Mouse (Mus musculus): ENCODE measurements around the gene Hbs1l. TPM values are rescaled to one million over a fixed set of nuclear protein-coding genes. Genes with fewer than 3 reads are reported as not detected.

The Hbs1l gene
- polyA plus RNA-seq, 1 experiment, result 73.6 TPM

DNA sequence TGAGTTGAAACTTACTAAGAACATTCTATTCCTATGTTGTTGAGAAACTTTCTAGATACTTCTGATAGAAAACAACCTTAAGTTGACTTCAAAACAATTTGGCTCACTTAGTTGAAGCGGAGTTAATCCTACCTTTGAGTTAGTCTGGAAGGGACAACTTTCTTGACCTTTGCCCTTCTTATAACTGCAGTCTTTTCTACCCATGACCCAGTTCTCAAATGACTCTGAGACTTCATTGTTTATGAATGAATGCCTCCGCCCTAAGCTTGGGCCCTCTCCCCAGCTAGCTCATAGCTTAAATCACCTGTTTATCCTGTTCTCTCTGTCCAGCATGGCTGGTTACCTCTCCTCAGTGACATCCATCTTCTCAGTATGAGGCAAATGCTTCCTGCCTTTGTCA lies 73.8 kb downstream of the Hbs1l start:
- TF ChIP-seq CTCF (IDR thresholded peaks at IDR 0.05; ENCODE audit: borderline replicate concordance, insufficient read depth, low read length), result no peak
- Histone ChIP-seq H3K4me3 (ENCODE audit: insufficient read depth, low read length) (no peak overlapping the region), H3K4me1 (ENCODE audit: control insufficient read depth, insufficient read depth, low read length) (no peaks in the 10 kb centered on the region), H3K27ac (ENCODE audit: insufficient read depth, low read length) (no peak overlapping the region)

DNA sequence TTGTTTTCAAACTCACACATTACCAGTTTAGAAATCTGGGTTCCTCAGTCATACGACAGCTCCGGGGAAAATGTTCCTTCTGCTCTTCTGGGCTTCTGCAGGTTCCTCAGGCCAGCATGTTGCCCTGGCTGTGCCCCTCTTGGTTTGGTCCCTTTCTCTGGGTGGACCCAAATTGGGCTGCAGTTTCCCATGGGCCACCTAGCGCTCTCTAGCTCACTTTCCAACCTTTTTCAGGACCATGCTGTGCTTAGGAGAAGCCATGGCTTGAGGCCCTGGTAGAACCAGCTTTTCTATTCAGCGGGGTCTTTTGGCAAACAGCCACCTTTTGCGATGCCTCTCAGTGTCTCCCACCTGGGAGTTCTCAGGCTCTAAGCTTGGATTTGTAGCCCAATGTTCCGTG lies 76.5 kb downstream of the Hbs1l start:
- no peaks in the 10 kb centered on the region for H3K4me1 ChIP-seq (ENCODE audit: control insufficient read depth, insufficient read depth, low read length)
- TF ChIP-seq POLR2A (IDR thresholded peaks at IDR 0.05; ENCODE audit: low read depth, low read length) (no peak), CTCF (IDR thresholded peaks at IDR 0.05; ENCODE audit: borderline replicate concordance, insufficient read depth, low read length) (no peak)
- H3K27ac ChIP-seq (ENCODE audit: insufficient read depth, low read length), result no peak overlapping the region
- no peak overlapping the region for H3K4me3 ChIP-seq (ENCODE audit: insufficient read depth, low read length)

DNA sequence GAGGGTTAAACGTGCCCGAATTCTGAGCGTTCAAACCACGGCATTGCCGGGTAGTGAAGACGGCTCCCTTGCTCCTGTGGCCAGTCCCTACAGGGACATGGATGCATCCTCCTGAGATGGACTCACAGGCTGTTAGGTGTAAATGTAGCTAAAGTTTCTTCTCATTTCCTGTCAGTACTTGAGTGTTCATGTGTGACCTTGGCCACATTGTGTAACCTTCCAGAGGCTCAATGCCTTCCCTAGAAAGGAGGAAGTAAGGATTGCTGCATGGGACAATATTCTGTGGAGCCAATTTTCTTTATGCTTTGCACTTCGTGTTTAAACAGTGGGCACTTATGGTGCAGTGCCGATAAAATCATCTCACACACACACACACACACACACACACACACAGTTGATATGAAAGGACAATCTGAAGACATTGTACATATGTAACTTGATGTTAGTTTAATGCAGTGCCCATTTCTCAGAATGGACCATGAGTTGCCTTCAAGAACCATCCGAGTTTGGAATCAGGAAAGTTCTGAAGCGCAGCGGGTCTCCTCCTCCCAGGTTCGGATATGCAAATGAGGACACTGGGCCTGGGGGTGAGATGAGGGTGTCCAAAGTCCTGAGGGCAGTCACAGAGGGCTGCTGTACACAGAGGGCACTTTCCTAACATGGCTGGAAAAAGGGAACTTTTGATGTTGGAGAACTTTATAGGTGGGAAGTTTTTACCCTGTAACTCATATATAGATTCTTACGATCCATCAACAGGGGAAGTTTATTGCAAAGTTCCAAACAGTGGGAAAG lies 81.1 kb downstream of the Hbs1l start, which contains the start of gene Aldh8a1:
Gene Aldh8a1, plus strand, starts transcription at position 610 of the 792 bp plus-strand sequence.
- H3K4me1 ChIP-seq (ENCODE audit: control insufficient read depth, insufficient read depth, low read length), result no peaks in the 10 kb centered on the region
- TF ChIP-seq POLR2A (IDR thresholded peaks at IDR 0.05; ENCODE audit: low read depth, low read length) (no peak), CTCF (IDR thresholded peaks at IDR 0.05; ENCODE audit: borderline replicate concordance, insufficient read depth, low read length) (no peak)
- no peak within 1 kb of the TSS for H3K27ac ChIP-seq (ENCODE audit: insufficient read depth, low read length)
- no peak within 1 kb of the TSS for H3K4me3 ChIP-seq (ENCODE audit: insufficient read depth, low read length)

DNA sequence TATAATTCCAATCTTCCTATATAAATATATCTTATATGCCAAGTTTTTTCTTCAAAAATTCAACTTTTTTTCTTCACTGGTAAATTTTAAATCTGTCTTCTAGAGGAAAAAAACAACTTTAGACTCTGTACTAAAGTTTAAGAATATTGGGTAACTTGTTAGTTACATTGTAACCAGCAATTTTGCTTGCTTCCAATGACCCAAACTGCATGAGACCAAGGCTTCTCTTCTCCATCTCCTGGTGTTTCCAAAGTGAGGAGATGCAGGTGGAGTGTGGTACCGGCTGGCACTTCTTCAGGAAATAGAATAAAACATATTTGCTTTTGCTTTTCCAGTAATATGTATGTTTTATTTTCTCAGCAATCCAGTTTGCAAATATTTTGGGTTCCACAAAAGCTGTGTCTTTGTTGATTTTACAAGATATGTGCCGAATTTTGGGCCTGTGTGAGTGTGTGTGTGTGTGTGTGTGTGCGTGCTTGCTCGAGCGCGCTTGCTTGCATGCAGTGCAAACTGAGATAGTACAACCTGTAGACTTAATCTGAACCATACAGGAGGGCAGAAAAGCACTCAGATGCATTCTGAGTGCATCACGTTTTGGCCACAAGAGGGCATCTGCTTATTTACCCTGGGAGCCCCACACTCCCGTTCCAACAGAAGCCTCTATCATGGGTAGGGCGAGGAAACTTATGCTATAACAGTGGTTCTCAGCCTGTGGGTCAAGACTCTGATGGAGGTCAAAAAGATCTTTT lies 82.6 kb downstream of the Hbs1l start:
- no peaks in the 10 kb centered on the region for H3K4me1 ChIP-seq (ENCODE audit: control insufficient read depth, insufficient read depth, low read length)
- TF ChIP-seq POLR2A (IDR thresholded peaks at IDR 0.05; ENCODE audit: low read depth, low read length) (no peak), CTCF (IDR thresholded peaks at IDR 0.05; ENCODE audit: borderline replicate concordance, insufficient read depth, low read length) (peak; percentile 23; the same call in 1 of the 2 replicates)
- H3K4me3 ChIP-seq (ENCODE audit: insufficient read depth, low read length), result no peak overlapping the region
- no peak overlapping the region for H3K27ac ChIP-seq (ENCODE audit: insufficient read depth, low read length)

DNA sequence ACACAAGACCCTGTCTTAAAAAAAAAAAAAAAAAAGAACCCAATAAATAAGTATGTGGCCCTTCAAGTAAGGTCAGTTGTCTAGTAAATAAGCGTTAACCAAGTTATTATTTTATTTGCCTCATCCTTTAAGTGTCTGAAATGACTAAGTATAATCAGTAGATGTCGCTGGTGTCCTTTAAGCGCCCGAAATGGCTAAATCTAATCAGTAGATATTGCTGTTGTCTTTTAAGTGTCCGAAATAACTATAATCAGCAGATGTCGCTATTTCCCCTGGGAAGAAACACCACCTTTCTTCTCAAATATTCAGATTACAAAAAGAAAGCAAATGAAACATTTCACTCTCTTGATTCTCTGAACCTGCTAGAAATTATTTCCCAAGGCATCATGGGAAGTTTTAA lies 87.1 kb downstream of the Hbs1l start:
- Histone ChIP-seq H3K4me3 (ENCODE audit: insufficient read depth, low read length) (no peak overlapping the region), H3K27ac (ENCODE audit: insufficient read depth, low read length) (no peak overlapping the region), H3K4me1 (ENCODE audit: control insufficient read depth, insufficient read depth, low read length) (peaks cover 6% of the 10 kb centered on the region; the same call in 1 of the 2 replicates)
- no peak for TF ChIP-seq POLR2A (IDR thresholded peaks at IDR 0.05; ENCODE audit: low read depth, low read length)
- no peak for TF ChIP-seq CTCF (IDR thresholded peaks at IDR 0.05; ENCODE audit: borderline replicate concordance, insufficient read depth, low read length)

DNA sequence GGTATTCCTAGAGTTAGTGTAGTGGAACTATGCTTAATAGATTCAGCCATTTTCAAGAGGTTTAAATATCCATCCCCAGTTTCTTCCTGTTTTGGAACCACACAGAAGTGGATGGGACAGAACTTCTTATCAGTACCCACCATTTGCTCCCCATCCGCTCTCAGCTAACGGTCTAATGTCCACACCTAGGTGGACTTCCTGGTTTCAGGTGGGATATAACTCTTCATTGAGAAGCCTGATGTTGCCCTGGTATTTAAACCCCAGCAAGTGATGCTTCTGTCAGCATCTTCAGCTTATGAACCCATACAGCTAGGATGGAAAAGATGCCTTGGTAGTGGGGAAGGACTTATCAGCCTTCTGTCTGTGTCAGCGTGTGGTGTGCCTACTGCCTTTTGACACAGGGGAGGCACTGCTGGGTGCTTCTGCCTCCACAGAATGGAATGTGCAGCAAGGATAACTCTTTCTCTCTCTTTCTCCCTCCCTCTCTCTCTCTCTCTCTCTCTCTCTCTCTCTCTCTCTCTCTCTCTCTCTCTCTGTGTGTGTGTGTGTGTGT lies 89.4 kb downstream of the Hbs1l start:
- Histone ChIP-seq H3K4me1 (ENCODE audit: control insufficient read depth, insufficient read depth, low read length) (peaks cover 6% of the 10 kb centered on the region; the same call in 1 of the 2 replicates), H3K4me3 (ENCODE audit: insufficient read depth, low read length) (no peak overlapping the region), H3K27ac (ENCODE audit: insufficient read depth, low read length) (no peak overlapping the region)
- TF ChIP-seq POLR2A (IDR thresholded peaks at IDR 0.05; ENCODE audit: low read depth, low read length) (no peak), CTCF (IDR thresholded peaks at IDR 0.05; ENCODE audit: borderline replicate concordance, insufficient read depth, low read length) (no peak)

DNA sequence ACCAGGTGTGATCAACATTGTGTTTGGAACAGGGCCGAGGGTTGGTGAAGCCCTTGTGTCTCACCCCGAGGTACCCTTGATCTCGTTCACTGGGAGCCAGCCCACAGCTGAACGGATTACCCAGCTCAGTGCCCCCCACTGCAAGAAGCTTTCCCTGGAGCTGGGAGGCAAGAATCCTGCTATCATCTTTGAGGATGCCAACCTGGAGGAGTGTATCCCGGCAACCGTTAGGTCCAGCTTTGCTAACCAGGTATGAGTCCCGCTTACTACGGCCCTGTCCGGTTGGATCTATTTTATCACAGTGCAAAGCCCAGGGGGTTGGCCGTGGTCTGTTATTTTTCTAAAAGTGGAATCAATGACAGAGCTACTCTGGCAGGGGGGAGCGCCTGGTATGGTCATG lies 93.3 kb downstream of the Hbs1l start:
- Histone ChIP-seq H3K4me3 (ENCODE audit: insufficient read depth, low read length) (no peak overlapping the region), H3K4me1 (ENCODE audit: control insufficient read depth, insufficient read depth, low read length) (peaks cover 6% of the 10 kb centered on the region; the same call in 1 of the 2 replicates), H3K27ac (ENCODE audit: insufficient read depth, low read length) (no peak overlapping the region)
- TF ChIP-seq POLR2A (IDR thresholded peaks at IDR 0.05; ENCODE audit: low read depth, low read length) (no peak), CTCF (IDR thresholded peaks at IDR 0.05; ENCODE audit: borderline replicate concordance, insufficient read depth, low read length) (no peak)

DNA sequence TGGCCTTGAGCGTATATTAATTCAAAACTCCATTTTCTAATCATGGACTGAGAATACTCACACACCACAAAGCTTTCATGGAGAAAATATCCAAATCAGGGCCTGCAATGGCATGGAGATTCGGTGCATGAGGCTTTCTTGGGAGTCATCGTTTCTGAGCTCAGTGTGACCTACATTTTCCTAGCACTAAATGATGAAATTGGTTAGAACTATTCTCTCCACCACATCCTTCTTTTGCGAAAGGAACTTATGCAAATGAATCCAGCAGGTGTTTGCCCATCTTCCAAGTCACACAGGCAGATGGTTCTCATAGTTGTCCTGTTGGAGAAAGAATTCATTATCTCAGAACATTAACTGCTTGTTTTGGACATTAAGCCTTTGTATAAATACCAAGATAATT lies 94.7 kb downstream of the Hbs1l start:
- peaks cover 3% of the 10 kb centered on the region; the same call in 1 of the 2 replicates for H3K4me1 ChIP-seq (ENCODE audit: control insufficient read depth, insufficient read depth, low read length)
- no peak for TF ChIP-seq CTCF (IDR thresholded peaks at IDR 0.05; ENCODE audit: borderline replicate concordance, insufficient read depth, low read length)
- no peak for TF ChIP-seq POLR2A (IDR thresholded peaks at IDR 0.05; ENCODE audit: low read depth, low read length)
- H3K27ac ChIP-seq (ENCODE audit: insufficient read depth, low read length), result no peak overlapping the region
- no peak overlapping the region for H3K4me3 ChIP-seq (ENCODE audit: insufficient read depth, low read length)

DNA sequence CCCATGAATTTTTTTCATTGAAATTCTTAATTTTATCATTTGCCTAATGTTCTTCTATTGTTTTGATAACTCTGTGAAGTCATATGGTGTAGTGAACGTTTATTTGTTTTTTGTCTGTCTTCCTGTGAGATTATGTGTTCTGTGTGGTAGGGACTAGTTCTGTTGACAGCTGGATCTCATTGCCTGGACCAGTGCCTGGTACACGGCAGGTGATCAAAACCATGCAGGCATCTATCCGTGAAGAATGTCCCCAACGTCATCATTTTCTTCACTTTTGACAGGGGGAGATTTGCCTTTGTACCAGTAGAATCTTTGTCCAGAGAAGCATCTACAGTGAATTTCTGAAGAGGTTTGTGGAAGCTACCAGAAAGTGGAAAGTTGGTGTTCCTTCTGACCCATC lies 95.5 kb downstream of the Hbs1l start:
- TF ChIP-seq CTCF (IDR thresholded peaks at IDR 0.05; ENCODE audit: borderline replicate concordance, insufficient read depth, low read length), result no peak
- TF ChIP-seq POLR2A (IDR thresholded peaks at IDR 0.05; ENCODE audit: low read depth, low read length), result no peak
- H3K4me3 ChIP-seq (ENCODE audit: insufficient read depth, low read length), result no peak overlapping the region
- H3K27ac ChIP-seq (ENCODE audit: insufficient read depth, low read length), result no peak overlapping the region
- H3K4me1 ChIP-seq (ENCODE audit: control insufficient read depth, insufficient read depth, low read length), result no peaks in the 10 kb centered on the region
